Mouse (Mus musculus) bone marrow, adult 2 months (tissue): Measurements from ENCODE around the gene Zfp414.

Experiments
- CTCF ChIP-seq: fragments of 200-500 bp; IDR thresholded peaks from 2 replicates; pipeline ENCODE4 v1.5.1; 2011; ENCODE audit warnings: low read length, control low read depth; ENCODE audit not compliant: control insufficient read depth, insufficient read depth
- POLR2A ChIP-seq: fragments of 200-500 bp; IDR thresholded peaks from 2 replicates; pipeline ENCODE4 v1.6.1; 2011; ENCODE audit warnings: low read depth, mild to moderate bottlenecking, control low read depth, low read length, borderline replicate concordance; ENCODE audit not compliant: control insufficient read depth

- TF ChIP-seq POLR2A = no peak
- no peak for TF ChIP-seq CTCF
Observed at GRCm38 (mm10) chr17:33637038-33637437, 8.1 kb downstream of the Zfp414 start.
